8 mouse cellular contexts compared by ENCODE assay signal in genomic region chr9:57560861-57561710, GRCm38 (mm10). TPM values are rescaled to one million over a fixed set of nuclear protein-coding genes. Genes with fewer than 3 reads are reported as not detected.
DNase-seq lines count a peak whose midpoint lies in the region; ATAC-seq and TF ChIP-seq lines count a peak whose summit lies in the region.

TSS of gene Scamp2 (plus strand) at chr9:57560943.

- peak; percentile 99 for DNase-seq in A20 (ENCODE audit: low read depth, low spot score)
- DNase-seq in heart, embryonic 10.5 days (ENCODE audit: low spot score): peak; percentile 97
- DNase-seq in liver: peak; percentile 91
- peak; percentile 90 to 95 for DNase-seq in spleen, postnatal 4 days (ENCODE audit: low spot score in 2 of 2)

- no peaks in the 10 kb centered on the region for H3K36me3 ChIP-seq in heart, embryonic 10.5 days
- H3K36me3 ChIP-seq in kidney, embryonic 15.5 days: no peaks in the 10 kb centered on the region

- peaks cover 57% of the 10 kb centered on the region for H3K4me1 ChIP-seq in bone marrow macrophage, adult 2 months (ENCODE audit: control insufficient read depth, insufficient read depth, low read length)
- peaks cover 9% of the 10 kb centered on the region for H3K4me1 ChIP-seq in embryonic fibroblast, embryonic 13.5 days (ENCODE audit: control insufficient read depth, insufficient read depth, low read length)
- peaks cover 30% of the 10 kb centered on the region for H3K4me1 ChIP-seq in heart, embryonic 10.5 days
- peaks cover 49% of the 10 kb centered on the region for H3K4me1 ChIP-seq in kidney, embryonic 15.5 days

- no peaks in the 10 kb centered on the region for H3K9me3 ChIP-seq in heart, embryonic 10.5 days
- no peaks in the 10 kb centered on the region for H3K9me3 ChIP-seq in kidney, embryonic 15.5 days (replicated peaks)

- no peak for TF ChIP-seq POLR2A in bone marrow macrophage, adult 2 months (IDR thresholded peaks at IDR 0.05; ENCODE audit: borderline replicate concordance, low read depth, low read length)
- TF ChIP-seq POLR2A in embryonic fibroblast, embryonic 13.5 days (IDR thresholded peaks at IDR 0.05; ENCODE audit: low read depth, low read length): peak; percentile 89

- peak within 1 kb of the TSS; percentile 73 for H3K4me3 ChIP-seq in bone marrow macrophage, adult 2 months (ENCODE audit: insufficient read depth, low read length)
- peak within 1 kb of the TSS; percentile 72 for H3K4me3 ChIP-seq in embryonic fibroblast, embryonic 13.5 days (ENCODE audit: insufficient read depth, low read length)
- H3K4me3 ChIP-seq in heart, embryonic 10.5 days: peak within 1 kb of the TSS; percentile 66
- H3K4me3 ChIP-seq in kidney, embryonic 15.5 days (replicated peaks): peak within 1 kb of the TSS; percentile 83

- peak; percentile 98 for ATAC-seq in kidney, embryonic 15.5 days (replicated peaks; ENCODE audit: low FRiP score)
- peak; percentile 89 for ATAC-seq in monocyte, adult 5-6 weeks (replicated peaks; ENCODE audit: insufficient number of reproducible peaks, low FRiP score, low TSS enrichment, poor library complexity, severe bottlenecking)

- under 1% methylated on average over 37 of the region's 37 CpGs for WGBS in heart, embryonic 10.5 days
- under 1% methylated on average over 37 of the region's 37 CpGs for whole genome bisulfite sequencing in kidney, embryonic 15.5 days

- peak within 1 kb of the TSS; percentile 79 for H3K4me2 ChIP-seq in kidney, embryonic 15.5 days

- no peaks in the 10 kb centered on the region for H3K27me3 ChIP-seq in heart, embryonic 10.5 days (ENCODE audit: insufficient read depth, poor library complexity, severe bottlenecking)
- H3K27me3 ChIP-seq in kidney, embryonic 15.5 days: no peaks in the 10 kb centered on the region

- TF ChIP-seq CTCF in bone marrow macrophage, adult 2 months (IDR thresholded peaks at IDR 0.05; ENCODE audit: low read depth, low read length): no peak
- no peak; the same call in 1 of the 2 replicates for TF ChIP-seq CTCF in embryonic fibroblast, embryonic 13.5 days (IDR thresholded peaks at IDR 0.05; ENCODE audit: borderline replicate concordance, insufficient read depth, low read length)

- H3K9ac ChIP-seq in kidney, embryonic 15.5 days: peak within 1 kb of the TSS; percentile 70

- H3K27ac ChIP-seq in bone marrow macrophage, adult 2 months (ENCODE audit: insufficient read depth, low read depth, low read length): peak within 1 kb of the TSS; percentile 82
- peak within 1 kb of the TSS; percentile 39 for H3K27ac ChIP-seq in embryonic fibroblast, embryonic 13.5 days (ENCODE audit: insufficient read depth, low read length)
- H3K27ac ChIP-seq in heart, embryonic 10.5 days: peak within 1 kb of the TSS; percentile 87
- peak within 1 kb of the TSS; percentile 82 for H3K27ac ChIP-seq in kidney, embryonic 15.5 days

RNA-seq across cellular contexts. Expression of gene Scamp2, which starts in this region (rescaled TPM):
- 144 and 147 TPM in 2 replicates for polyA plus RNA-seq in bone marrow macrophage, adult 2 months (2012; ENCODE audit: insufficient read depth, insufficient read length, missing spikeins)
- polyA plus RNA-seq in embryonic fibroblast, embryonic 13.5 days (2011; ENCODE audit: insufficient read length, low read depth, missing spikeins): 37.0 and 38.2 TPM in 2 replicates
- polyA plus RNA-seq in heart, embryonic 10.5 days (2016; fragmentation: Nextera tagmentation; extraction: Ambion mirVana): 53.5 and 53.9 TPM in 2 replicates
- polyA plus RNA-seq in kidney, embryonic 15.5 days (2015; fragmentation: Nextera tagmentation; extraction: Ambion mirVana): 74.5 and 85.5 TPM in 2 replicates
- total RNA-seq in monocyte, adult 5-6 weeks (2017): 30.6 to 40.9 TPM (median 34.3 TPM) in 3 replicates

Comparison
In these comparisons a context has a peak if more than half of its experiments do, and no peak if none do; other contexts are left out.
1. Peak in every context shown above with its lines: DNase-seq, ATAC-seq, H3K4me3 ChIP-seq and H3K27ac ChIP-seq.